Mouse (Mus musculus) limb, embryonic 14.5 days (tissue): ENCODE results near the gene Spn. TPM values are rescaled to one million over a fixed set of nuclear protein-coding genes. Genes with fewer than 3 reads are reported as not detected.

ENCODE experiments used
- ATAC-seq: fragments of 200-750 bp; cut with Nextera tagmentation; 2 replicates; pipeline ENCODE4 v1.8.0; 2017; ENCODE audit warnings: low read depth, moderate number of reproducible peaks, moderate TSS enrichment; ENCODE audit not compliant: low FRiP score
- DNase-seq: peaks from one replicate; pipeline ENCODE4 v3.0.0-alpha.2; 2015; ENCODE audit warnings: low spot score
- H3K27ac ChIP-seq: fragments of 300-500 bp; sonication (generic); replicated peaks from 2 replicates; pipeline ENCODE4 v1.5.1; 2014; ENCODE audit warnings: low read depth, mild to moderate bottlenecking, low read length, moderate library complexity, mixed read lengths
- H3K27me3 ChIP-seq: fragments of 300-500 bp; sonication (generic); 2 replicates; pipeline ENCODE4 v1.6.1; 2014; ENCODE audit warnings: low read length, mixed read lengths; ENCODE audit not compliant: control insufficient read depth, insufficient read depth
- H3K36me3 ChIP-seq: fragments of 300-500 bp; sonication (generic); 2 replicates; pipeline ENCODE4 v1.6.1; 2014; ENCODE audit warnings: mild to moderate bottlenecking, low read length, moderate library complexity, mixed read lengths; ENCODE audit not compliant: control insufficient read depth, insufficient read depth
- H3K4me1 ChIP-seq: fragments of 300-500 bp; sonication (generic); 2 replicates; pipeline ENCODE4 v1.6.1; 2014; ENCODE audit warnings: antibody characterized with exemption, low read length, mixed read lengths; ENCODE audit not compliant: control insufficient read depth, insufficient read depth
- H3K4me2 ChIP-seq: fragments of 300-500 bp; sonication (generic); replicated peaks from 2 replicates; pipeline ENCODE4 v1.6.1; 2014; ENCODE audit warnings: low read depth, mild to moderate bottlenecking, low read length, moderate library complexity; ENCODE audit not compliant: severe bottlenecking
- H3K4me3 ChIP-seq: fragments of 300-500 bp; sonication (generic); replicated peaks from 2 replicates; pipeline ENCODE4 v1.5.1; 2014; ENCODE audit warnings: low read length
- H3K9ac ChIP-seq: fragments of 300-500 bp; sonication (generic); 2 replicates; pipeline ENCODE4 v1.6.1; 2014; ENCODE audit warnings: mild to moderate bottlenecking, low read depth, low read length, moderate library complexity; ENCODE audit not compliant: severe bottlenecking
- H3K9me3 ChIP-seq: fragments of 300-500 bp; sonication (generic); 2 replicates; pipeline ENCODE4 v1.6.1; 2016; ENCODE audit warnings: low read length; ENCODE audit not compliant: control insufficient read depth
- POLR2A ChIP-seq: fragments of 200-500 bp; IDR thresholded peaks from 2 replicates; pipeline ENCODE4 v1.8.0; 2012; ENCODE audit warnings: inconsistent platforms, mild to moderate bottlenecking, moderate library complexity, borderline replicate concordance; ENCODE audit not compliant: insufficient read depth, insufficient read length; ENCODE audit errors: extremely low read depth
- WGBS: fragments of 180-500 bp; shearing (Covaris S2); extraction: QIAGEN DNeasy Blood & Tissue Kit; methylation state at CpG from one replicate; pipeline ENCODE4 v1.1.7; 2014; 5-methylcytosine and 5-hydroxymethylcytosine counted together
- polyA plus RNA-seq, 2 experiments: library from polyadenylated mRNA; depleted of rRNA in 1 of 2; stranded (reverse) in 1 of 2; unstranded in 1 of 2; fragments of >200 nt; fragmentation: Nextera tagmentation in 1 of 2; extraction: Ambion mirVana in 1 of 2; gene quantifications; 2 replicates each; pipeline versions ENCODE4 v1.2.1 to v1.2.3; 2012 to 2014

The Spn gene
- polyA plus RNA-seq, 2 experiments = 0.37 to 0.73 TPM

GRCm38 (mm10) chr7:127152464-127152863, 14.8 kb upstream of the Spn start:
- no peaks in the 10 kb centered on the region for H3K4me1 ChIP-seq
- no peak overlapping the region for H3K4me2 ChIP-seq
- no peaks in the 10 kb centered on the region for H3K9me3 ChIP-seq
- no peaks in the 10 kb centered on the region for H3K36me3 ChIP-seq
- no peak for ATAC-seq
- H3K27ac ChIP-seq = no peak overlapping the region
- no peaks in the 10 kb centered on the region for H3K27me3 ChIP-seq
- 90% methylated on average over 6 of the region's 6 CpGs for WGBS
- H3K4me3 ChIP-seq = no peak overlapping the region
- H3K9ac ChIP-seq = no peak overlapping the region
- no peak for DNase-seq
- no peak for TF ChIP-seq POLR2A

GRCm38 (mm10) chr7:127147901-127148300, 10.3 kb upstream of the Spn start:
- no peak overlapping the region for H3K9ac ChIP-seq
- ATAC-seq = no peak
- H3K27ac ChIP-seq = no peak overlapping the region
- H3K36me3 ChIP-seq = no peaks in the 10 kb centered on the region
- H3K4me2 ChIP-seq = no peak overlapping the region
- no peak for DNase-seq
- no peak for TF ChIP-seq POLR2A
- H3K4me3 ChIP-seq = no peak overlapping the region
- H3K27me3 ChIP-seq = no peaks in the 10 kb centered on the region
- H3K4me1 ChIP-seq = no peaks in the 10 kb centered on the region
- no peaks in the 10 kb centered on the region for H3K9me3 ChIP-seq
- WGBS = 61% methylated on average over 3 of the region's 3 CpGs

DNA sequence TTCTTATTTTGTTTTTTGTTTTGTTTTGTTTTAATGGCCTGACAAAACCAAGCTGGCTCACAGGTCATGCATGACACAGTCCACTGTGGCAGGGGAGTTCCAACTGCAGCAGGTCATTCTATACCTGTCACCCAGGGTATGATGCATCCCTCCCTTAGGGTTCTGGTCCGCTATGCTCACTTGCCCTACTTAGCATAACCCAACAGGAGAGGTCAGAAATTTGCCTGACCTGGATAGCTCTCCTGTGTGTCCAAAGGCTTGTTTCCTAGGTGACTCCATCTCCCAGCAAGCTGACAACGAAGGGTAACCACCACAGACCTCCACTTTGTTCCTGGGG, 8.6 kb upstream of the Spn start:
- 76% methylated on average over 2 of the region's 2 CpGs for WGBS

GRCm38 (mm10) chr7:127145387-127146266, 8.0 kb upstream of the Spn start:
- Histone ChIP-seq H3K4me1 (no peaks in the 10 kb centered on the region), H3K4me2 (no peak overlapping the region), H3K9me3 (no peaks in the 10 kb centered on the region), H3K4me3 (no peak overlapping the region), H3K27me3 (no peaks in the 10 kb centered on the region), H3K36me3 (no peaks in the 10 kb centered on the region), H3K9ac (no peak overlapping the region), H3K27ac (no peak overlapping the region)
- 53% methylated on average over 9 of the region's 9 CpGs for WGBS
- TF ChIP-seq POLR2A = no peak
- DNase-seq (no peak), ATAC-seq (no peak)

More for the DNA sequence above, 8.6 kb upstream of the Spn start:
- no peaks in the 10 kb centered on the region for H3K9me3 ChIP-seq
- DNase-seq (no peak), ATAC-seq (no peak)
- H3K4me1 ChIP-seq = no peaks in the 10 kb centered on the region
- H3K4me3 ChIP-seq = no peak overlapping the region
- H3K36me3 ChIP-seq = no peaks in the 10 kb centered on the region
- H3K4me2 ChIP-seq = no peak overlapping the region
- TF ChIP-seq POLR2A = no peak
- no peak overlapping the region for H3K9ac ChIP-seq
- no peaks in the 10 kb centered on the region for H3K27me3 ChIP-seq
- H3K27ac ChIP-seq = no peak overlapping the region

DNA sequence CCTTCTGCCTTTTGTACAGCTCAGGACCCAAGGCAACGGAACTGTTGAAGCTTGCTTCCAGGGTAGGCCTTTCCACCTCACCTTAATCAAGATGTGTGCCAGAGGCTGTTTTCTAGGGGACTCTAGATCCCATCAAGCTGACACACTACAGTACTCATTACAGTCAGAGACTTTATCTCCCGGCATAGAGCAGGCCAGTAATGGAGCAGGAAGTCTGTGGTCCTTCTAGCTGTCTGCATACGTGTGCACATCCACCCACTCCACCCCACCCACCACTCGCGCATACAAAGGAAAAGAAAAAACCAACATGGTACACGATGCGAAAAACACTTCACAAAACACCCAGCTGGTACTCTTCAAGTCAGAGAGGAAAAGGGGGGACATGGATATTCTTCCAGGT, 6.8 kb upstream of the Spn start:
- H3K9me3 ChIP-seq = no peaks in the 10 kb centered on the region
- no peak overlapping the region for H3K27ac ChIP-seq
- ATAC-seq = no peak
- no peak overlapping the region for H3K9ac ChIP-seq
- WGBS = 89% methylated on average over 7 of the region's 7 CpGs
- no peaks in the 10 kb centered on the region for H3K36me3 ChIP-seq
- H3K27me3 ChIP-seq = no peaks in the 10 kb centered on the region
- no peak for TF ChIP-seq POLR2A
- no peak overlapping the region for H3K4me3 ChIP-seq
- no peak overlapping the region for H3K4me2 ChIP-seq
- no peaks in the 10 kb centered on the region for H3K4me1 ChIP-seq
- no peak for DNase-seq
